Mouse (Mus musculus) myocyte (in vitro differentiated cells): ENCODE measurements at regions not wholly inside any gene's neighbourhood (a gene's known extent, or its start where the extent isn't known, plus 50 kb on each side); places are given as distances from the start of the nearest gene placed in this dataset.

Source experiments
- CEBPB ChIP-seq: IDR thresholded peaks from 2 replicates; pipeline ENCODE4 v1.6.1; 2011; ENCODE audit warnings: mild to moderate bottlenecking, moderate library complexity; ENCODE audit not compliant: poor library complexity, insufficient read depth, severe bottlenecking
- E2F4 ChIP-seq: IDR thresholded peaks from one replicate; pipeline ENCODE4 v1.6.1; 2011; ENCODE audit warnings: mild to moderate bottlenecking, control low read depth, moderate library complexity; ENCODE audit not compliant: insufficient read depth
- MAX ChIP-seq: IDR thresholded peaks from one replicate; pipeline ENCODE4 v1.6.1; 2011; ENCODE audit warnings: low read depth, mild to moderate bottlenecking, control low read depth
- MYOD1 ChIP-seq, 3 experiments: IDR thresholded peaks; one replicate each; pipeline ENCODE4 v1.6.1; 2011; ENCODE audit warnings: control low read depth in 2 of 3, low read depth in 2 of 3, mild to moderate bottlenecking in 2 of 3, moderate library complexity in 1 of 3; ENCODE audit not compliant: insufficient read length in 2 of 3, control insufficient read depth in 1 of 3
- MYOG ChIP-seq, 3 experiments: IDR thresholded peaks; one replicate each; pipeline ENCODE4 v1.6.1; 2011; ENCODE audit warnings: control low read depth in 2 of 3, low read depth in 2 of 3, mild to moderate bottlenecking in 2 of 3; ENCODE audit not compliant: insufficient read length in 2 of 3, control insufficient read depth in 1 of 3, insufficient read depth in 1 of 3
- POLR2A ChIP-seq: IDR thresholded peaks from one replicate; pipeline ENCODE4 v1.6.1; 2011; ENCODE audit warnings: low read depth, mild to moderate bottlenecking, control low read depth, moderate library complexity; ENCODE audit not compliant: insufficient read length
- POLR2AphosphoS2 ChIP-seq: IDR thresholded peaks from one replicate; pipeline ENCODE4 v1.6.1; 2011; ENCODE audit warnings: low read depth, control low read depth; ENCODE audit not compliant: insufficient read length
- REST ChIP-seq: IDR thresholded peaks from one replicate; pipeline ENCODE4 v1.6.1; 2011; ENCODE audit warnings: mild to moderate bottlenecking, control low read depth, moderate library complexity; ENCODE audit not compliant: insufficient read depth, insufficient read length
- SRF ChIP-seq: IDR thresholded peaks from one replicate; pipeline ENCODE4 v1.6.1; 2011; ENCODE audit warnings: low read depth; ENCODE audit not compliant: control insufficient read depth, insufficient read length
- TCF12 ChIP-seq: IDR thresholded peaks from one replicate; pipeline ENCODE4 v1.6.1; 2011; ENCODE audit warnings: mild to moderate bottlenecking, control low read depth; ENCODE audit not compliant: poor library complexity, insufficient read depth, severe bottlenecking
- USF1 ChIP-seq: IDR thresholded peaks from one replicate; pipeline ENCODE4 v1.6.1; 2011; ENCODE audit warnings: low read depth, mild to moderate bottlenecking, control low read depth, moderate library complexity

DNA sequence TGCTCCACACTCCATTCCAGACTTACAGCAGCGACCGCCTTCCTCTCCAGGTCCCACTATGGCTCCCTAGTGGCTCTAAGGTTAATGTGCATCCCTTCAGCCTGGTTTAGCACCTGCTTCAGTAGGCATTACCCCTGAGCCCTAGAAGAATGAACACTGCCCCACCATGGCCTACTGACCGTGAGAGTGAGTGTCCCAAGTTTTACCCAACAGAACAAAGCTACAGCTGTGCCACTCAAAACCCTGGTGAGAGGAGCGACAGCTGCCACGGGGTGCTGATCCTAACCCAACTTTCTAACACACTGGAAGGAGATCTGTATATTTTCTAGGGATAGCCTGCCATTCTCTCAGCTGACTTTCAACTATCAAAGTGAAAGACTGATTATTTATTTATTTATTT is 208.9 kb upstream of the Klf14 start:
- no peak for TF ChIP-seq E2F4
- TF ChIP-seq POLR2A: no peak
- TF ChIP-seq SRF: no peak
- TF ChIP-seq MAX: no peak
- peak in 2 of 3 experiments; percentile 33 to 78 for TF ChIP-seq MYOD1 (IDR thresholded peaks at IDR 0.05; ENCODE audit: control insufficient read depth in 1 of 3, insufficient read length in 2 of 3, low read depth in 2 of 3)
- TF ChIP-seq TCF12: no peak
- TF ChIP-seq USF1: no peak
- TF ChIP-seq MYOG (IDR thresholded peaks at IDR 0.05; ENCODE audit: control insufficient read depth in 1 of 3, insufficient read depth in 1 of 3, insufficient read length in 2 of 3, low read depth in 2 of 3): peak; percentile 29 to 75 (median 56)
- TF ChIP-seq REST: no peak
- no peak for TF ChIP-seq CEBPB
- no peak for TF ChIP-seq POLR2AphosphoS2
